Mouse (Mus musculus) cerebellum, adult 18-20 months (tissue): ENCODE measurements at regions not wholly inside any gene's neighbourhood (a gene's known extent, or its start where the extent isn't known, plus 50 kb on each side); places are given as distances from the start of the nearest gene placed in this dataset.
"Not testable (repeated sequence)": the region's sequence is repeated elsewhere in the genome, so short reads cannot be mapped to it uniquely, and the experiment has no call there.

Experiments
- DNase-seq, 2 experiments: peaks; one replicate each; pipeline ENCODE4 v3.0.0; 2021

- no peak for DNase-seq
Observed at GRCm38 (mm10) chr2:179146274-179146673, 296.0 kb upstream of the Cdh4 start.

GRCm38 (mm10) chr2:179148194-179148593 lies 294.0 kb upstream of the Cdh4 start:
- no peak for DNase-seq

GRCm38 (mm10) chr2:179148667-179149066 lies 293.6 kb upstream of the Cdh4 start:
- DNase-seq: no peak

GRCm38 (mm10) chr2:179158881-179159280 lies 283.4 kb upstream of the Cdh4 start:
- DNase-seq: no peak

GRCm38 (mm10) chr2:179163116-179163515 lies 279.1 kb upstream of the Cdh4 start:
- no peak for DNase-seq

GRCm38 (mm10) chr2:179170157-179170556 lies 272.1 kb upstream of the Cdh4 start:
- DNase-seq: no peak

- no peak for DNase-seq
Observed at GRCm38 (mm10) chr2:179170608-179171007, 271.6 kb upstream of the Cdh4 start.

GRCm38 (mm10) chr2:179176835-179177530 lies 265.2 kb upstream of the Cdh4 start:
- DNase-seq: not testable (repeated sequence)

GRCm38 (mm10) chr2:179181366-179181765 lies 260.9 kb upstream of the Cdh4 start:
- DNase-seq: no peak

- no peak for DNase-seq
Observed at GRCm38 (mm10) chr2:179182123-179182522, 260.1 kb upstream of the Cdh4 start.

- DNase-seq: no peak
Observed at GRCm38 (mm10) chr2:179192906-179193496, 249.2 kb upstream of the Cdh4 start.

GRCm38 (mm10) chr2:179193507-179194160 lies 248.6 kb upstream of the Cdh4 start:
- peak; percentile 51 to 67 for DNase-seq

- no peak for DNase-seq
Observed at GRCm38 (mm10) chr2:179197471-179197870, 244.8 kb upstream of the Cdh4 start.

GRCm38 (mm10) chr2:179200495-179200894 lies 241.7 kb upstream of the Cdh4 start:
- DNase-seq: no peak

GRCm38 (mm10) chr2:179210164-179210805 lies 231.9 kb upstream of the Cdh4 start:
- DNase-seq: no peak

GRCm38 (mm10) chr2:179216773-179217172 lies 225.5 kb upstream of the Cdh4 start:
- no peak for DNase-seq

GRCm38 (mm10) chr2:179228096-179228495 lies 214.1 kb upstream of the Cdh4 start:
- no peak for DNase-seq

GRCm38 (mm10) chr2:179231708-179232354 lies 210.4 kb upstream of the Cdh4 start:
- DNase-seq: no peak

GRCm38 (mm10) chr2:179238166-179238565 lies 204.1 kb upstream of the Cdh4 start:
- DNase-seq: no peak

GRCm38 (mm10) chr2:179260892-179261291 lies 181.3 kb upstream of the Cdh4 start:
- no peak for DNase-seq

GRCm38 (mm10) chr2:179263888-179264287 lies 178.3 kb upstream of the Cdh4 start:
- no peak for DNase-seq

GRCm38 (mm10) chr2:179265436-179265835 lies 176.8 kb upstream of the Cdh4 start:
- no peak for DNase-seq
